Mouse (Mus musculus): ENCODE measurements around the gene Ttbk1. TPM values are rescaled to one million over a fixed set of nuclear protein-coding genes. Genes with fewer than 3 reads are reported as not detected.

Gene Ttbk1
- polyA plus RNA-seq (2012; rRNA removed): 0.38 and 0.45 TPM in 2 replicates

DNA sequence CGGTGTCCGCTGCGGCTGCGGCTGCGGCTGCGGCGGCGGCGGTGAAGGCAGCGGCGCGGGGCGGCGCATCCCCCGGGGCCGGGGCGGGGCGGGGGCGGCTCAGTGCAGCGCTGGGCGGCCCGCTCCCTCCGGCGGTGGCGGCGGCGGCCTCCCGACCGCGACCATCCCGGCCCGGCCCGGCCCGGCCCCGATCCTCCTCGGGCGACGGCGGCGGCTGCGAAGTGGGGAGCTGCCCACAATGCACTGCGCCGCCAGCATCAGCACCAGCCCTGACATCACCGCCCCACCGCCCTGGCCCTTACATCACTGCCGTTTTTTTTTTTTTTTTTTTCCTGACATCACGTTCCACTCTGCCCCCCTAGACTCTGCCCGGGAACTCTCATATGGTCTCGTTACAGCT is at the start of gene Ttbk1:
TSS of gene Ttbk1 (minus strand) at position 245 of the 400 bp plus-strand sequence.

DNA sequence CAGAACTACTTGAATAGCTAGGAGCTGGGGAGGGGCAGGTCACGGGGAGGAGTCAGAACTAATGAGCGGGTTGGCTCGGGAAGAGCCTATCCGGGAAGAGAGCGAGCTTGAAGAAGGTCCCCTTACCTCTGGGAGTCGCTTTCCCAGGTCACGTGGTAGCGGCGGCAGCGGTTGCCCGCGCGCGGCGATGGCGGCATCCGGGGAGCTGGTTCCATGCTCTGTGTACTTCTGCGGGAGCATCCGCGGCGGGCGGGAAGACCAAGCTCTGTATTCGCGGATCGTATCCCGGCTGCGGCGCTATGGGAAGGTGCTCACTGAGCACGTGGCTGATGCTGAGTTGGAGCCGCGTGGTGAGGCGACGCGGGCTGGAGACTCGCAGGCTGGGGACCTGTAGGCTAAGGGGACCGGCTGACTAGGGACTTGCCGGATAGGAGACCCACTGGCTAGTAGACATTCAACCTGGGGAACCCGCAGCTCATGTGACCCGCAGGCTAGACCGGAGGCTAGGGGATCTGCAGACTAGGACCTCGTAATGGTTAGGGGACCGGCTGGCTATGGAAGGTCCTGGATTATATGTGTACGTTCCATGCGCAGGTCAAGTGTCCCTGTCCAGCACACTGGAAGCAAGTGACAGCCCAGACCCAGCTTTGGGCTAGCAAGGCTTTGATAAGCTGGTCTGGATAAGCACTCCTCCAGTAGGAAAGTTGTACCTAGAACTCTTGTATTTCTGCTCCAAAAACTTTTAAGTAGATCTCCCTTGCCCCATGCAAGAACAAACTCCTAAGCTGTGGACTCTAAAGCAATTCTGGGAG is 9.4 kb upstream of the Ttbk1 start, which contains the start of gene Dnph1:
TSS of gene Dnph1 (plus strand) at position 89 of the 812 bp plus-strand sequence.

DNA sequence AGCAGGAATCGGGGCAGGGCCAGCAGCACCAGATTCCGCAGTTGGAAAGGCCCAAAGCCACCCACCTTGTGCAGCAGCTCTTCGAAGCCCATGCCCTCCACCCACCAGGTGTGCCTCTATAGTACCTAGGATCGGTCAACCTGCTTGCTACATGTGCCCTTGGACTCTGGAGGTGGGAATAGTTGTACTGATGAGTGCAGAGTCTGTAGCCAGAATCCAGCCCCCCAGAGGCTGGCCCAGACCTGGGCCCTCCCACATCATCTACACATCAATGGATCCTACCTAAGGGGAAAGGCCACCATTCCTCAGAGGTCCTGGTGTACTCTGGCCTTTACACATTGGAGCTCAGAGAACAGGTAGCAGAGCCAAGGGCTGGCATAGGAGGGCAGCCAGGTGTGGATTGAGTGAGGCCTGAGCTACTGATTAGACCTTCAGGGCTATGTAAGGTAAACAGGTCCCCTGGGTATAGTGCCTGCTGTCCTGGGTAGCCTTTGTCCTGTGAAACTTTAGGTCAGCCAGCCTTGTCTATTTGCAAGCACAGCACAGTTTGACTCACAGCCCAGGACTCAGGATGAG is 49.1 kb downstream of the Ttbk1 start, which contains the start of gene Slc22a7:
TSS of gene Slc22a7 (minus strand) at position 160 of the 576 bp plus-strand sequence.

DNA sequence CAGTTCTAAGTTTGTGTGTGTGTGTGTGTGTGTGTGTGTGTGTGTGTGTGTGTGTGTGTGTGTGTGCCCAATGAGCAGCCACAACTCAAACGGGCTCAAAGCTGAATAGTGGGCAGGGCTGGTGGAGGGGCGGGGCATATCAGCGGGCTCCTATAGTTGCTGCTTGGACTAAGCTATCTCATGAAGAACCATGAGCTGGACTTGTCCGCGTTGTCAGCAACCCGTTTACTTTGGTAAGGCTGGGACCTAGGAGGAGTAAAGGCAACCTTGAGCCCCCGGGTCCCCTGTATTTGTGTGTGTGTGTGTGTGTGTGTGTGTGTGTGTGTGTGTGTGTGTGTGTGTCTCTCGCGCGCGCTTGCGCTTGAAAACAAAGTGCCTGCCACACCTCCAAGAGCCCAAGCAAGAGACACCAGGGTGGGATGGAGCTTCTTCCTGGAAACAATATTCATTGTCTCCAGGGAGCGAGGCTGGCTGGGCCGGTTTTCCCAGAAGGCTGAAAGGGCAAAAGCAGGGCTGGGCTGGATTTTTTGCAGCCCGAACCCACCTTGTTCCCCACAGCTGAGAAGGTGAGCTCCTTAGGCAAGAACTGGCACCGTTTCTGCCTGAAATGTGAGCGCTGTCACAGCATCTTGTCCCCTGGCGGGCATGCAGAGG is 58.6 kb downstream of the Ttbk1 start, which contains the start of gene Crip3:
TSS of gene Crip3 (plus strand) at position 166 of the 654 bp plus-strand sequence.

Other genes with a start within 250 kb of the Ttbk1 start
- 46.4 and 49.7 TPM in 2 replicates for gene Polr1c, start 239.6 kb downstream of the Ttbk1 start, polyA plus RNA-seq (2012; rRNA removed)
- 355 and 471 TPM in 2 replicates for gene Yipf3, start 239.6 kb downstream of the Ttbk1 start, polyA plus RNA-seq (2012; rRNA removed)
- 2.9 and 4.1 TPM in 2 replicates for gene Lrrc73, start 234.1 kb downstream of the Ttbk1 start, polyA plus RNA-seq (2012; rRNA removed)
- gene Tjap1, start 204.6 kb downstream of the Ttbk1 start, polyA plus RNA-seq (2012; rRNA removed): 46.2 and 49.1 TPM in 2 replicates
- 0.10 and 0.90 TPM in 2 replicates for gene Dlk2, start 190.3 kb downstream of the Ttbk1 start, polyA plus RNA-seq (2012; rRNA removed)
- gene Abcc10, start 159.3 kb downstream of the Ttbk1 start, polyA plus RNA-seq (2012; rRNA removed): 48.2 and 49.7 TPM in 2 replicates
- 6.7 and 9.3 TPM in 2 replicates for gene Zfp318, start 103.9 kb downstream of the Ttbk1 start, polyA plus RNA-seq (2012; rRNA removed)
- 0.50 and 0.83 TPM in 2 replicates for gene Crip3, start 58.7 kb downstream of the Ttbk1 start, polyA plus RNA-seq (2012; rRNA removed)
- gene Slc22a7, start 49.2 kb downstream of the Ttbk1 start, polyA plus RNA-seq (2012; rRNA removed): 0.08 TPM in 1 of 2 replicates, not detected in the other
- 4.1 TPM in 2 replicates for gene Dnph1, start 9.0 kb upstream of the Ttbk1 start, polyA plus RNA-seq (2012; rRNA removed)
- gene Cul9, start 58.7 kb upstream of the Ttbk1 start, polyA plus RNA-seq (2012; rRNA removed): 12.2 and 12.8 TPM in 2 replicates
- gene Srf, start 68.5 kb upstream of the Ttbk1 start, polyA plus RNA-seq (2012; rRNA removed): 229 and 257 TPM in 2 replicates
- gene Ptk7, start 141.8 kb upstream of the Ttbk1 start, polyA plus RNA-seq (2012; rRNA removed): 18.7 and 23.5 TPM in 2 replicates
- gene Klc4, start 158.3 kb upstream of the Ttbk1 start, polyA plus RNA-seq (2012; rRNA removed): 104 and 125 TPM in 2 replicates
- 114 and 139 TPM in 2 replicates for gene Mrpl2, start 158.6 kb upstream of the Ttbk1 start, polyA plus RNA-seq (2012; rRNA removed)
- gene Cul7, start 162.7 kb upstream of the Ttbk1 start, polyA plus RNA-seq (2012; rRNA removed): 23.0 and 25.6 TPM in 2 replicates
- gene Rrp36, start 186.7 kb upstream of the Ttbk1 start, polyA plus RNA-seq (2012; rRNA removed): 35.6 and 39.8 TPM in 2 replicates
- 74.0 and 78.7 TPM in 2 replicates for gene Mea1, start 191.1 kb upstream of the Ttbk1 start, polyA plus RNA-seq (2012; rRNA removed)
- 74.5 and 80.0 TPM in 2 replicates for gene Klhdc3, start 193.2 kb upstream of the Ttbk1 start, polyA plus RNA-seq (2012; rRNA removed)
- 49.5 and 53.3 TPM in 2 replicates for gene Ppp2r5d, start 217.4 kb upstream of the Ttbk1 start, polyA plus RNA-seq (2012; rRNA removed)
- 90.8 and 100 TPM in 2 replicates for gene Pex6, start 223.8 kb upstream of the Ttbk1 start, polyA plus RNA-seq (2012; rRNA removed)
- gene Gnmt, start 241.5 kb upstream of the Ttbk1 start, polyA plus RNA-seq (2012; rRNA removed): 2.2 and 3.6 TPM in 2 replicates

Data from colon, adult 2 months (tissue).